Mouse (Mus musculus) sigmoid colon, adult 10 weeks (tissue): ENCODE data around the gene Sorbs1. TPM values are rescaled to one million over a fixed set of nuclear protein-coding genes. Genes with fewer than 3 reads are reported as not detected.

Experiments used
- polyA plus RNA-seq: library from polyadenylated mRNA; stranded (reverse); fragments of 350-450 nt; fragmentation: Illumina TruSeq; extraction: RNeasy Lipid Tissue Mini Kit (QIAGEN cat#74804); gene quantifications from one replicate; pipeline ENCODE4 v1.2.3, GENCODE M21; 2014; ENCODE audit warnings: low read depth, low replicate concordance

Sorbs1 gene
- polyA plus RNA-seq: 169 TPM

GRCm38 (mm10) chr19:40513632-40514078 lies at the start of gene Sorbs1:
Sorbs1 (minus strand) TSS chr19:40513779.

GRCm38 (mm10) chr19:40271308-40271892 lies 242.2 kb downstream of the Sorbs1 start, which contains the start of gene Pdlim1:
Pdlim1 (minus strand) TSS chr19:40271842.

Other genes starting within 250 kb of the Sorbs1 start
- gene Pdlim1, start 241.9 kb downstream of the Sorbs1 start, polyA plus RNA-seq: 93.2 TPM
- 5.1 TPM for gene Aldh18a1, start 74.7 kb upstream of the Sorbs1 start, polyA plus RNA-seq
- 3.7 TPM for gene Tctn3, start 98.5 kb upstream of the Sorbs1 start, polyA plus RNA-seq
- 29.5 TPM for gene Entpd1, start 98.6 kb upstream of the Sorbs1 start, polyA plus RNA-seq
- gene Cc2d2b, start 235.0 kb upstream of the Sorbs1 start, polyA plus RNA-seq: not detected